Mouse (Mus musculus): ENCODE measurements around the gene Rtn4rl1.

DNA sequence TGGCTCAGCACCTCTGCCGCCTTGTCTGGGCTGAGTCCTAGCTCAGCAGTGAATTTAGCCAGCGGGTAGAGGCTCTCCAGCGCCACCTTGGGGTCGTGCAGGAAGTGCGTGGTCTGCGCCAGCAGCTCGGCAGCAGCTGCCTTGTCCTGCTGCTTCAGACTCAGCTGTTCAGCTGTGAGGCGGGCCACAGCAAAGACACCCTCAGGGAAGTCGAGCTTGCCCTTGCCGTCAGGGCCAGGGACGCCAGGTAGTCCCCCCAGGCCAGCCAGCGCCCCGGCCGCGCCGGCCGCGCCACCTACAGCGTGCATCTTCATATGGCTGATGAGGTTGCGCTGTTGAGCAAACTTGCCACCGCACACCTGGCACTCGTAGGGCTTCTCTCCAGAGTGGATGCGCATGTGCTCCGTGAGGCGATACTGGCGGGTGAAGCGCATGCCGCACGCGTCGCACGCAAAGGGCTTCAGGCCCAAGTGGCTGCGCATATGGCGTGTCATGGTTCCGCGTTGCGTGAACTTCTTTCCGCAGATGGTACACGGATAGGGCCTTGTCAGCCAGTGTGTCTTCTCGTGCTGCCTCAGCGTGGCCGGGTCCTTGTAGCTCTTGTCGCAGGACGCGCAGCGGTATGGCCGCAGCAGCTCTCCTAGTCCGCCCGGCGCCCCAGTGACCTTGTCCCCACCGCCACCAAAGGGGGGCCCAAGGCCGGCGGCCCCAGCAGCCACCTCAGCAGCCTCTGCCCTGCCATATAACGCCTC, 28.0 kb upstream of the Rtn4rl1 start:
- TF ChIP-seq CTCF (IDR thresholded peaks at IDR 0.05; ENCODE audit: control insufficient read depth, insufficient read depth, insufficient read length) (no peak), MAX (IDR thresholded peaks at IDR 0.05) (no peak), USF1 (IDR thresholded peaks at IDR 0.05; ENCODE audit: low read depth) (no peak)

Measured in C2C12 (cell line).